Mouse (Mus musculus) G1E (cell line): ENCODE data around the gene Ehbp1. TPM values are rescaled to one million over a fixed set of nuclear protein-coding genes. Genes with fewer than 3 reads are reported as not detected.

ENCODE experiments used
- ATAC-seq: 2 replicates; pipeline ENCODE4 v1.8.0; 2016; ENCODE audit warnings: mild to moderate bottlenecking; ENCODE audit not compliant: insufficient number of reproducible peaks, poor library complexity, low FRiP score, severe bottlenecking; ENCODE audit errors: extremely low read depth
- DNase-seq: peaks from one replicate; pipeline ENCODE4 v3.0.0; 2012; ENCODE audit warnings: low spot score
- H3K27me3 ChIP-seq: 2 replicates; pipeline ENCODE4 v1.6.1; 2012; ENCODE audit warnings: mild to moderate bottlenecking, low read length, inconsistent platforms; ENCODE audit not compliant: insufficient read depth
- H3K36me3 ChIP-seq: replicated peaks from 2 replicates; pipeline ENCODE3; 2012; ENCODE audit warnings: mild to moderate bottlenecking, inconsistent platforms
- H3K4me1 ChIP-seq: 2 replicates; pipeline ENCODE4 v1.6.1; 2012; ENCODE audit warnings: low read depth, low read length, inconsistent platforms, mixed read lengths; ENCODE audit not compliant: insufficient read depth
- H3K4me3 ChIP-seq: 2 replicates; pipeline ENCODE4 v1.5.1; 2012; ENCODE audit warnings: low read depth, mild to moderate bottlenecking, inconsistent platforms, low read length, moderate library complexity, mixed read lengths
- H3K9me3 ChIP-seq: replicated peaks from 2 replicates; pipeline ENCODE4 v1.6.1; 2012; ENCODE audit warnings: inconsistent platforms
- CTCF ChIP-seq: IDR thresholded peaks from 2 replicates; pipeline ENCODE4 v1.5.1; 2012; ENCODE audit warnings: low read depth, low read length, inconsistent platforms, mixed read lengths
- GATA1 ChIP-seq: IDR thresholded peaks from 2 replicates; pipeline ENCODE4 v1.6.1; 2012; ENCODE audit warnings: borderline replicate concordance, low read length, inconsistent platforms, mixed read lengths
- GATA2 ChIP-seq: IDR thresholded peaks from 2 replicates; pipeline ENCODE4 v1.6.1; 2012; ENCODE audit warnings: low read depth, low read length, inconsistent platforms, borderline replicate concordance
- POLR2AphosphoS5 ChIP-seq: IDR thresholded peaks from 2 replicates; pipeline ENCODE4 v1.6.1; 2012; ENCODE audit warnings: low read depth, low read length, inconsistent platforms; ENCODE audit not compliant: insufficient replicate concordance
- TAL1 ChIP-seq: conservative IDR thresholded peaks from 2 replicates; pipeline ENCODE4 v1.6.1; 2012; ENCODE audit warnings: low read depth, low read length, inconsistent platforms, mixed read lengths
- polyA plus RNA-seq: library from polyadenylated mRNA; stranded (reverse); fragments of >175 nt; gene quantifications from 2 replicates; pipeline ENCODE4 v1.2.3, GENCODE M21; 2012
- total RNA-seq, 2 experiments: library from RNA; stranded (forward) in 1 of 2; stranded (reverse) in 1 of 2; fragments of 200-1000 nt in 1 of 2; fragments of >200 nt in 1 of 2; fragmentation: Nextera tagmentation in 1 of 2; gene quantifications; 2 replicates each; pipeline ENCODE4 v1.2.3; 2014 to 2017

Gene Ehbp1
- total and polyA plus RNA-seq, 3 experiments = 0.30 to 13.5 (median 3.8) TPM

- Histone ChIP-seq H3K9me3 (no peaks in the 10 kb centered on the region), H3K36me3 (no peaks in the 10 kb centered on the region), H3K27me3 (peaks cover 3% of the 10 kb centered on the region; the same call in 1 of the 2 replicates), H3K4me3 (no peak overlapping the region), H3K4me1 (no peaks in the 10 kb centered on the region)
- ATAC-seq (no peak), DNase-seq (no peak)
- TF ChIP-seq GATA1 = no peak
- TF ChIP-seq POLR2AphosphoS5 = no peak
- no peak for TF ChIP-seq CTCF
- TF ChIP-seq GATA2 = no peak
- no peak for TF ChIP-seq TAL1
Measured at GRCm38 (mm10) chr11:22033582-22033981, 308.5 kb downstream of the Ehbp1 start.

GRCm38 (mm10) chr11:22020602-22021001 is 321.5 kb downstream of the Ehbp1 start:
- Histone ChIP-seq H3K4me1 (no peaks in the 10 kb centered on the region), H3K27me3 (peaks cover 2% of the 10 kb centered on the region; the same call in 1 of the 2 replicates), H3K9me3 (no peaks in the 10 kb centered on the region), H3K36me3 (no peaks in the 10 kb centered on the region), H3K4me3 (no peak overlapping the region)
- ATAC-seq (no peak), DNase-seq (no peak)
- TF ChIP-seq POLR2AphosphoS5 (no peak), TAL1 (no peak), CTCF (no peak), GATA1 (no peak), GATA2 (no peak)

- Histone ChIP-seq H3K4me3 (no peak overlapping the region), H3K27me3 (peaks cover 2% of the 10 kb centered on the region; the same call in 1 of the 2 replicates), H3K9me3 (no peaks in the 10 kb centered on the region), H3K4me1 (no peaks in the 10 kb centered on the region), H3K36me3 (no peaks in the 10 kb centered on the region)
- DNase-seq (no peak), ATAC-seq (no peak)
- TF ChIP-seq TAL1 = no peak
- TF ChIP-seq GATA2 = no peak
- TF ChIP-seq CTCF = no peak
- TF ChIP-seq POLR2AphosphoS5 = no peak
- TF ChIP-seq GATA1 = no peak
Measured at GRCm38 (mm10) chr11:22017444-22017843, 324.6 kb downstream of the Ehbp1 start.

- Histone ChIP-seq H3K4me3 (no peak overlapping the region), H3K4me1 (no peaks in the 10 kb centered on the region), H3K27me3 (no peaks in the 10 kb centered on the region), H3K36me3 (no peaks in the 10 kb centered on the region), H3K9me3 (no peaks in the 10 kb centered on the region)
- DNase-seq (no peak), ATAC-seq (no peak)
- TF ChIP-seq CTCF (no peak), POLR2AphosphoS5 (no peak), GATA2 (no peak), TAL1 (no peak), GATA1 (no peak)
Measured at GRCm38 (mm10) chr11:22016341-22016740, 325.8 kb downstream of the Ehbp1 start.

- DNase-seq (no peak), ATAC-seq (no peak)
- peaks cover 26% of the 10 kb centered on the region for H3K4me1 ChIP-seq
- TF ChIP-seq CTCF (no peak), GATA2 (no peak), POLR2AphosphoS5 (no peak), GATA1 (no peak), TAL1 (no peak)
- no peaks in the 10 kb centered on the region for H3K36me3 ChIP-seq
- H3K4me3 ChIP-seq = no peak overlapping the region
- peaks cover 35% of the 10 kb centered on the region for H3K27me3 ChIP-seq
- H3K9me3 ChIP-seq = no peaks in the 10 kb centered on the region
Measured at GRCm38 (mm10) chr11:22008817-22009216, 333.3 kb downstream of the Ehbp1 start.

GRCm38 (mm10) chr11:22008129-22008596 is 333.9 kb downstream of the Ehbp1 start:
- peak; percentile 77 for ATAC-seq
- no peak for DNase-seq

More at GRCm38 (mm10) chr11:22008129-22008596, 333.9 kb downstream of the Ehbp1 start:
- Histone ChIP-seq H3K4me3 (no peak overlapping the region; the same call in 1 of the 2 replicates), H3K4me1 (peaks cover 33% of the 10 kb centered on the region), H3K9me3 (no peaks in the 10 kb centered on the region), H3K36me3 (no peaks in the 10 kb centered on the region), H3K27me3 (peaks cover 41% of the 10 kb centered on the region)
- TF ChIP-seq POLR2AphosphoS5 (no peak), TAL1 (no peak), GATA2 (no peak), GATA1 (no peak), CTCF (no peak)
